Mouse (Mus musculus) forebrain, embryonic 11.5 days (tissue): ENCODE measurements around the gene Pdzd8. TPM values are rescaled to one million over a fixed set of nuclear protein-coding genes. Genes with fewer than 3 reads are reported as not detected.

Source experiments
- ATAC-seq: fragments of 200-750 bp; cut with Nextera tagmentation; replicated peaks from 2 replicates; pipeline ENCODE4 v1.8.0; 2017; ENCODE audit warnings: moderate TSS enrichment; ENCODE audit not compliant: low FRiP score
- DNase-seq: peaks from one replicate; pipeline ENCODE4 v3.0.0-alpha.2; 2017; ENCODE audit warnings: low spot score
- H3K27ac ChIP-seq: fragments of 300-500 bp; sonication (generic); 2 replicates; pipeline ENCODE4 v1.5.1; 2014; ENCODE audit warnings: low read depth, low read length
- H3K27me3 ChIP-seq: fragments of 300-500 bp; sonication (generic); 2 replicates; pipeline ENCODE4 v1.6.1; 2014; ENCODE audit warnings: mild to moderate bottlenecking, low read length, mixed read lengths; ENCODE audit not compliant: control insufficient read depth, insufficient read depth
- H3K36me3 ChIP-seq: fragments of 300-500 bp; sonication (generic); 2 replicates; pipeline ENCODE4 v1.6.1; 2014; ENCODE audit warnings: mild to moderate bottlenecking, low read length, moderate library complexity, mixed read lengths; ENCODE audit not compliant: control insufficient read depth, insufficient read depth
- H3K4me1 ChIP-seq: fragments of 300-500 bp; sonication (generic); replicated peaks from 2 replicates; pipeline ENCODE4 v1.6.1; 2014; ENCODE audit warnings: low read length, mixed read lengths; ENCODE audit not compliant: control insufficient read depth, insufficient read depth
- H3K4me2 ChIP-seq: fragments of 300-500 bp; sonication (generic); 2 replicates; pipeline ENCODE4 v1.6.1; 2014; ENCODE audit warnings: low read depth, mild to moderate bottlenecking, low read length, moderate library complexity, mixed read lengths; ENCODE audit not compliant: severe bottlenecking
- H3K4me3 ChIP-seq: fragments of 300-500 bp; sonication (generic); 2 replicates; pipeline ENCODE4 v1.5.1; 2014; ENCODE audit warnings: low read depth, low read length
- H3K9ac ChIP-seq: fragments of 300-500 bp; sonication (generic); 2 replicates; pipeline ENCODE4 v1.6.1; 2014; ENCODE audit warnings: low read length
- H3K9me3 ChIP-seq: fragments of 300-500 bp; sonication (generic); 2 replicates; pipeline ENCODE4 v1.6.1; 2016; ENCODE audit warnings: low read length, mixed read lengths; ENCODE audit not compliant: control insufficient read depth
- WGBS: fragments of 180-500 bp; shearing (Covaris S2); extraction: QIAGEN DNeasy Blood & Tissue Kit; methylation state at CpG from one replicate; pipeline ENCODE4 v1.1.7; 2014; 5-methylcytosine and 5-hydroxymethylcytosine counted together
- polyA plus RNA-seq: library from polyadenylated mRNA; unstranded; fragments of >200 nt; fragmentation: Nextera tagmentation; extraction: Ambion mirVana; gene quantifications from 2 replicates; pipeline ENCODE4 v1.2.1, GENCODE M21; 2014

Gene Pdzd8
- 17.6 and 18.8 TPM in 2 replicates for polyA plus RNA-seq

- Histone ChIP-seq H3K4me3 (peak within 1 kb of the TSS; percentile 85), H3K27ac (peak within 1 kb of the TSS; percentile 84), H3K9ac (peak within 1 kb of the TSS; percentile 92), H3K4me2 (peak within 1 kb of the TSS; percentile 99), H3K9me3 (no peaks in the 10 kb centered on the region), H3K4me1 (peaks cover 6% of the 10 kb centered on the region; the same call in 1 of the 2 replicates), H3K27me3 (no peaks in the 10 kb centered on the region), H3K36me3 (no peaks in the 10 kb centered on the region)
- DNase-seq (peak; percentile 95), ATAC-seq (peak; percentile 95)
- under 1% methylated on average over 67 of the region's 91 CpGs for WGBS
Measured at GRCm38 (mm10) chr19:59345658-59346283, at the start of gene Pdzd8. Gene Pdzd8 (minus strand): TSS chr19:59345780.

- peak; percentile 65 for ATAC-seq
Measured at GRCm38 (mm10) chr19:59393777-59394441, 48.3 kb upstream of the Pdzd8 start.

GRCm38 (mm10) chr19:59388847-59389606, 43.4 kb upstream of the Pdzd8 start:
- H3K9ac ChIP-seq = no peak overlapping the region
- H3K4me3 ChIP-seq = no peak overlapping the region
- DNase-seq (peak; percentile 85), ATAC-seq (peak; percentile 71)
- 3% methylated on average over 15 of the region's 15 CpGs for WGBS
- H3K4me1 ChIP-seq = peaks cover 10% of the 10 kb centered on the region
- H3K9me3 ChIP-seq = no peaks in the 10 kb centered on the region
- H3K27ac ChIP-seq = no peak overlapping the region
- H3K4me2 ChIP-seq = peak overlapping the region; percentile 36
- no peaks in the 10 kb centered on the region for H3K27me3 ChIP-seq
- no peaks in the 10 kb centered on the region for H3K36me3 ChIP-seq

More at GRCm38 (mm10) chr19:59393777-59394441, 48.3 kb upstream of the Pdzd8 start:
- Histone ChIP-seq H3K27ac (no peak overlapping the region), H3K9ac (no peak overlapping the region), H3K4me2 (no peak overlapping the region), H3K4me1 (peaks cover 8% of the 10 kb centered on the region), H3K9me3 (no peaks in the 10 kb centered on the region), H3K27me3 (0 out of 2 replicates have a peak, but pooled peaks cover 5% of the 10 kb centered on the region), H3K36me3 (no peaks in the 10 kb centered on the region), H3K4me3 (no peak overlapping the region)
- peak; percentile 58 for DNase-seq
- 13% methylated on average over 8 of the region's 8 CpGs for whole genome bisulfite sequencing

GRCm38 (mm10) chr19:59388399-59388798, 42.8 kb upstream of the Pdzd8 start:
- WGBS = under 1% methylated on average over 5 of the region's 5 CpGs
- DNase-seq (peak; percentile 69), ATAC-seq (peak; percentile 66)
- Histone ChIP-seq H3K9ac (no peak overlapping the region), H3K36me3 (no peaks in the 10 kb centered on the region), H3K27ac (no peak overlapping the region), H3K4me3 (no peak overlapping the region), H3K9me3 (no peaks in the 10 kb centered on the region), H3K4me2 (peak overlapping the region; percentile 36), H3K27me3 (no peaks in the 10 kb centered on the region), H3K4me1 (peaks cover 4% of the 10 kb centered on the region; the same call in 1 of the 2 replicates)

GRCm38 (mm10) chr19:59387178-59387577, 41.6 kb upstream of the Pdzd8 start:
- no peak for DNase-seq
- H3K4me3 ChIP-seq = no peak overlapping the region
- 45% methylated on average over 1 of the region's 1 CpGs for WGBS
- H3K4me2 ChIP-seq = no peak overlapping the region
- no peaks in the 10 kb centered on the region for H3K9me3 ChIP-seq
- H3K27ac ChIP-seq = no peak overlapping the region
- ATAC-seq = no peak
- H3K36me3 ChIP-seq = no peaks in the 10 kb centered on the region
- H3K4me1 ChIP-seq = peaks cover 4% of the 10 kb centered on the region; the same call in 1 of the 2 replicates
- no peak overlapping the region for H3K9ac ChIP-seq
- no peaks in the 10 kb centered on the region for H3K27me3 ChIP-seq

- H3K36me3 ChIP-seq = no peaks in the 10 kb centered on the region
- H3K4me2 ChIP-seq = no peak overlapping the region
- DNase-seq (no peak), ATAC-seq (no peak)
- no peak overlapping the region for H3K27ac ChIP-seq
- 92% methylated on average over 7 of the region's 7 CpGs for WGBS
- H3K4me3 ChIP-seq = no peak overlapping the region
- H3K4me1 ChIP-seq = peaks cover 4% of the 10 kb centered on the region; the same call in 1 of the 2 replicates
- H3K9me3 ChIP-seq = no peaks in the 10 kb centered on the region
- no peak overlapping the region for H3K9ac ChIP-seq
- no peaks in the 10 kb centered on the region for H3K27me3 ChIP-seq
Measured at GRCm38 (mm10) chr19:59384582-59385495, 39.3 kb upstream of the Pdzd8 start.

- no peaks in the 10 kb centered on the region for H3K36me3 ChIP-seq
- no peak overlapping the region for H3K4me2 ChIP-seq
- H3K9me3 ChIP-seq = no peaks in the 10 kb centered on the region
- no peaks in the 10 kb centered on the region for H3K27me3 ChIP-seq
- no peak for ATAC-seq
- H3K27ac ChIP-seq = no peak overlapping the region
- DNase-seq = no peak
- no peak overlapping the region for H3K4me3 ChIP-seq
- no peaks in the 10 kb centered on the region for H3K4me1 ChIP-seq
- H3K9ac ChIP-seq = no peak overlapping the region
Measured at GRCm38 (mm10) chr19:59382416-59382917, 36.9 kb upstream of the Pdzd8 start.

GRCm38 (mm10) chr19:59379995-59380394, 34.4 kb upstream of the Pdzd8 start:
- Histone ChIP-seq H3K9me3 (no peaks in the 10 kb centered on the region; the same call in 1 of the 2 replicates), H3K36me3 (no peaks in the 10 kb centered on the region), H3K4me1 (no peaks in the 10 kb centered on the region), H3K9ac (no peak overlapping the region), H3K4me3 (no peak overlapping the region), H3K4me2 (no peak overlapping the region), H3K27ac (no peak overlapping the region), H3K27me3 (no peaks in the 10 kb centered on the region)
- no peak for DNase-seq
- WGBS = 48% methylated on average over 1 of the region's 1 CpGs
- ATAC-seq = no peak
